Mouse (Mus musculus) stomach, postnatal 0 days (tissue): ENCODE data around the gene Strip2. TPM values are rescaled to one million over a fixed set of nuclear protein-coding genes. Genes with fewer than 3 reads are reported as not detected.

Source experiments
- ATAC-seq: fragments of 200-750 bp; cut with Nextera tagmentation; 2 replicates; pipeline ENCODE4 v1.8.0; 2017; ENCODE audit not compliant: low FRiP score, low TSS enrichment
- DNase-seq: peaks from one replicate; pipeline ENCODE4 v3.0.0-alpha.2; 2016; ENCODE audit warnings: low spot score
- H3K27ac ChIP-seq: fragments of 300-500 bp; sonication (generic); replicated peaks from 2 replicates; pipeline ENCODE4 v1.5.1; 2014; ENCODE audit warnings: mild to moderate bottlenecking, control low read depth
- H3K27me3 ChIP-seq: fragments of 300-500 bp; sonication (generic); 2 replicates; pipeline ENCODE4 v1.6.1; 2014; ENCODE audit warnings: low read length; ENCODE audit not compliant: control insufficient read depth, insufficient read depth
- H3K36me3 ChIP-seq: fragments of 300-500 bp; sonication (generic); 2 replicates; pipeline ENCODE4 v1.6.1; 2014; ENCODE audit warnings: low read length, mixed read lengths; ENCODE audit not compliant: control insufficient read depth, insufficient read depth
- H3K4me1 ChIP-seq: fragments of 300-500 bp; sonication (generic); replicated peaks from 2 replicates; pipeline ENCODE4 v1.6.1; 2014; ENCODE audit warnings: antibody characterized with exemption; ENCODE audit not compliant: control insufficient read depth, insufficient read depth
- H3K4me2 ChIP-seq: fragments of 300-500 bp; sonication (generic); replicated peaks from 2 replicates; pipeline ENCODE4 v1.6.1; 2014; ENCODE audit warnings: low read depth, mild to moderate bottlenecking, control low read depth, moderate library complexity
- H3K4me3 ChIP-seq: fragments of 300-500 bp; sonication (generic); 2 replicates; pipeline ENCODE4 v1.5.1; 2014; ENCODE audit warnings: low read depth, low read length, control low read depth
- H3K9ac ChIP-seq: fragments of 300-500 bp; sonication (generic); 2 replicates; pipeline ENCODE4 v1.6.1; 2014; ENCODE audit warnings: mild to moderate bottlenecking, low read length, control low read depth, mixed read lengths
- H3K9me3 ChIP-seq: fragments of 300-500 bp; sonication (generic); 2 replicates; pipeline ENCODE4 v1.6.1; 2016; ENCODE audit warnings: low read length; ENCODE audit not compliant: control insufficient read depth
- CTCF ChIP-seq: IDR thresholded peaks from 2 replicates; pipeline ENCODE4 v1.5.1; 2016; ENCODE audit warnings: antibody characterized with exemption, low read depth, mild to moderate bottlenecking, moderate library complexity
- EP300 ChIP-seq: optimal IDR thresholded peaks from 2 replicates; pipeline ENCODE3; 2016; ENCODE audit warnings: antibody characterized with exemption
- WGBS: fragments of 180-500 bp; shearing (Covaris S2); extraction: QIAGEN DNeasy Blood & Tissue Kit; methylation state at CpG from one replicate; pipeline ENCODE4 v1.1.7; 2014; 5-methylcytosine and 5-hydroxymethylcytosine counted together
- polyA plus RNA-seq: library from polyadenylated mRNA; unstranded; fragments of >200 nt; fragmentation: Nextera tagmentation; extraction: Ambion mirVana; gene quantifications from 2 replicates; pipeline ENCODE4 v1.2.1, GENCODE M21; 2015

Strip2 gene
- polyA plus RNA-seq, 1 experiment from 2014 or later, result 0.16 TPM

- Histone ChIP-seq H3K4me2 (no peak overlapping the region), H3K9ac (no peak overlapping the region), H3K27me3 (no peaks in the 10 kb centered on the region), H3K27ac (no peak overlapping the region), H3K9me3 (no peaks in the 10 kb centered on the region), H3K4me3 (no peak overlapping the region), H3K4me1 (no peaks in the 10 kb centered on the region), H3K36me3 (no peaks in the 10 kb centered on the region)
- no peak for DNase-seq
- no peak for ATAC-seq
- TF ChIP-seq CTCF (no peak), EP300 (no peak)
- WGBS, result 73% methylated on average over 6 of the region's 6 CpGs
Observed at GRCm38 (mm10) chr6:29930665-29931064, 13.9 kb downstream of the Strip2 start.

- H3K4me1 ChIP-seq, result no peaks in the 10 kb centered on the region
- H3K27ac ChIP-seq, result no peak overlapping the region
- no peaks in the 10 kb centered on the region for H3K27me3 ChIP-seq
- DNase-seq (no peak), ATAC-seq (no peak)
- WGBS, result 86% methylated on average over 4 of the region's 4 CpGs
- no peaks in the 10 kb centered on the region for H3K9me3 ChIP-seq
- H3K4me2 ChIP-seq, result no peak overlapping the region
- H3K4me3 ChIP-seq, result no peak overlapping the region
- no peak overlapping the region for H3K9ac ChIP-seq
- TF ChIP-seq CTCF, result no peak
- no peak for TF ChIP-seq EP300
- no peaks in the 10 kb centered on the region for H3K36me3 ChIP-seq
Observed at GRCm38 (mm10) chr6:29931181-29931580, 14.4 kb downstream of the Strip2 start.

- no peak for TF ChIP-seq CTCF
- no peak for TF ChIP-seq EP300
- 91% methylated on average over 1 of the region's 1 CpGs for WGBS
- H3K9me3 ChIP-seq, result no peaks in the 10 kb centered on the region
Observed at GRCm38 (mm10) chr6:29935741-29936140, 18.9 kb downstream of the Strip2 start.

GRCm38 (mm10) chr6:29940428-29940827, 23.6 kb downstream of the Strip2 start:
- WGBS, result 52% methylated on average over 4 of the region's 4 CpGs
- Histone ChIP-seq H3K27me3 (no peaks in the 10 kb centered on the region), H3K36me3 (no peaks in the 10 kb centered on the region), H3K9ac (no peak overlapping the region), H3K27ac (no peak overlapping the region), H3K4me3 (no peak overlapping the region), H3K4me1 (no peaks in the 10 kb centered on the region), H3K4me2 (no peak overlapping the region), H3K9me3 (no peaks in the 10 kb centered on the region)
- DNase-seq (no peak), ATAC-seq (no peak)
- TF ChIP-seq CTCF, result no peak
- no peak for TF ChIP-seq EP300

More at GRCm38 (mm10) chr6:29935741-29936140, 18.9 kb downstream of the Strip2 start:
- ATAC-seq (no peak), DNase-seq (no peak)
- H3K27ac ChIP-seq, result no peak overlapping the region
- H3K4me2 ChIP-seq, result no peak overlapping the region
- no peak overlapping the region for H3K9ac ChIP-seq
- no peaks in the 10 kb centered on the region for H3K4me1 ChIP-seq
- H3K4me3 ChIP-seq, result no peak overlapping the region
- H3K27me3 ChIP-seq, result no peaks in the 10 kb centered on the region
- H3K36me3 ChIP-seq, result no peaks in the 10 kb centered on the region

- no peak overlapping the region for H3K4me2 ChIP-seq
- H3K4me3 ChIP-seq, result no peak overlapping the region
- no peak overlapping the region for H3K9ac ChIP-seq
- 87% methylated on average over 2 of the region's 2 CpGs for WGBS
- H3K9me3 ChIP-seq, result no peaks in the 10 kb centered on the region
- no peaks in the 10 kb centered on the region for H3K4me1 ChIP-seq
- no peak for ATAC-seq
- no peak overlapping the region for H3K27ac ChIP-seq
- DNase-seq, result no peak
- TF ChIP-seq EP300 (no peak), CTCF (no peak)
- no peaks in the 10 kb centered on the region for H3K27me3 ChIP-seq
- no peaks in the 10 kb centered on the region for H3K36me3 ChIP-seq
Observed at GRCm38 (mm10) chr6:29941036-29941435, 24.2 kb downstream of the Strip2 start.

GRCm38 (mm10) chr6:29944465-29944864, 27.7 kb downstream of the Strip2 start:
- Histone ChIP-seq H3K4me2 (no peak overlapping the region), H3K36me3 (no peaks in the 10 kb centered on the region), H3K27ac (no peak overlapping the region), H3K9ac (no peak overlapping the region), H3K4me1 (no peaks in the 10 kb centered on the region), H3K4me3 (no peak overlapping the region), H3K27me3 (no peaks in the 10 kb centered on the region), H3K9me3 (no peaks in the 10 kb centered on the region)
- no peak for ATAC-seq
- DNase-seq, result no peak
- TF ChIP-seq EP300 (no peak), CTCF (no peak)
- 60% methylated on average over 1 of the region's 1 CpGs for WGBS
